Comparison of ENCODE assay signal across 7 mouse cellular contexts in the genomic region with DNA sequence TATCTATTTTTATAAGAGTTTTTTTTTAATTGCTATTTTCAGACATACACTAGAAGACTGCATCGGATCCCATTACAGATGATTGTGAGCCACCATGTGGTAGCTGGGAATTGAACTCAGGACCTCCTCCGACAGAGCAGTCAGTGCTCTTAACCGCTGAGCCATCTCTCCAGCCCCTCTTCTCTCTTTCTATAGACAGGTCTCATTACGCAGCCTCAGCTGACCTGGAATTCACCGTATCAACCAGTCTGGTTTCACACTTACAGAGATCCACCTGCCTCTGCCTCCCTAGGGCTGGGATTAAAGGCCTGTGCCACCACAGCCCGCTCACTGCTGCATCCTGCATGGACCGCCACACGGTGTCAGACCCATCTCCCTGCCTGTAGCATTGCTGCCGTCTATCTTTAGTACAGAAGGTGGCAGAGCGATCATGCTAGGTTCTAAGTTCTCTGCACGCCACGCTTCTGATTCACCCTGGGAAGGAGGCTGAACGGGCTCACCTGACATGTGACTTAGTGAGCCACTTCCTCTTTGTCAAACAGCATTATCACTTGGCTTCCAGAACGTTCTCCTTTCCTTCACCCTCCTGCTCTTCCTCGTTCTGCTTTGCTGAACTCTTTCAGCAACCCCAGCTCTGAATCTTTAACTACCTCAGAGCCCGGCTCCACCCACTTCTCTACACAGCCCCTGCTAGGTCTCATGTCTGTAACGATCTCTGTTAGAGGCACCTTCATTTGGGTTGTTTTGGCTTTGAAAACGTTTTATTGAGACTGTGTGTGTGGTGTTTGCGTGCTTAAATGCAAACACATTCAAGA. TPM values are rescaled to one million over a fixed set of nuclear protein-coding genes. Genes with fewer than 3 reads are reported as not detected.
A peak's percentile ranks its signal among the peaks of the same experiment; 100 is the strongest.
DNase-seq lines count a peak whose midpoint lies in the region; ATAC-seq lines count a peak whose summit lies in the region.

No protein-coding gene starts in this region.

- H3K4me3 ChIP-seq in hindbrain, embryonic 11.5 days (ENCODE audit: low read depth, low read length) = no peak overlapping the region

- H3K27ac ChIP-seq in hindbrain, embryonic 11.5 days (ENCODE audit: low read depth, low read length) = no peak overlapping the region

- 82% methylated on average over 19 of the region's 19 CpGs for WGBS in hindbrain, embryonic 11.5 days

- ATAC-seq in inflammation-experienced regulatory T-cells, adult 6 months = peak; percentile 91
- no peak for ATAC-seq in hindbrain, embryonic 11.5 days (ENCODE audit: low FRiP score)

- intact Hi-C loops in gastrocnemius, postnatal 36 days (cut with DNase I) = no loop called here

- H3K4me2 ChIP-seq in hindbrain, embryonic 11.5 days (replicated peaks; ENCODE audit: low read depth, low read length) = no peak overlapping the region

- peak; percentile 88 for DNase-seq in T-cell, adult 2 months (ENCODE audit: low spot score)
- peak; percentile 44 to 47 for DNase-seq in lung, adult 18-20 months
- peak; percentile 53 to 74 for DNase-seq in spleen, postnatal 4 days (ENCODE audit: low spot score in 2 of 2)
- DNase-seq in hindbrain, embryonic 11.5 days (ENCODE audit: low spot score) = no peak
- no peak for DNase-seq in gastrocnemius, adult 8-10 months (ENCODE audit: low spot score in 2 of 2)
- no peak for DNase-seq in gastrocnemius, postnatal 36 days

- no peaks in the 10 kb centered on the region for H3K36me3 ChIP-seq in hindbrain, embryonic 11.5 days (ENCODE audit: control insufficient read depth, insufficient read depth, low read length)

- H3K9ac ChIP-seq in hindbrain, embryonic 11.5 days (ENCODE audit: low read depth, low read length) = no peak overlapping the region

- no peaks in the 10 kb centered on the region for H3K9me3 ChIP-seq in hindbrain, embryonic 11.5 days (ENCODE audit: control insufficient read depth, low read length)

- H3K4me1 ChIP-seq in hindbrain, embryonic 11.5 days (replicated peaks; ENCODE audit: control insufficient read depth, insufficient read depth, low read length) = no peaks in the 10 kb centered on the region

- H3K27me3 ChIP-seq in hindbrain, embryonic 11.5 days (ENCODE audit: control insufficient read depth, insufficient read depth, low read length) = no peaks in the 10 kb centered on the region

RNA-seq across cellular contexts. Expression of a gene that starts 1.3 kb away (rescaled TPM):
- 1 to 10 TPM; 1.9 to 3.9 (median 2.6) TPM for polyA plus RNA-seq in inflammation-experienced regulatory T-cells, adult 6 months (2017; shearing (Covaris generic))
- 0.25 and 0.39 TPM in 2 replicates for polyA plus RNA-seq in hindbrain, embryonic 11.5 days (2014; fragmentation: Nextera tagmentation; extraction: Ambion mirVana)
- total RNA-seq in gastrocnemius, adult 8-10 months (2022) = not detected
- total RNA-seq in gastrocnemius, postnatal 36 days (2021) = under 1 TPM in 1 of 2 experiments, not detected in 1; 0.59 TPM

RNA-seq across cellular contexts. Expression of a gene that starts 20.2 kb away (rescaled TPM):
- 10 to 100 TPM; 33.3 to 49.6 (median 36.0) TPM for polyA plus RNA-seq in inflammation-experienced regulatory T-cells, adult 6 months (2017; shearing (Covaris generic))
- polyA plus RNA-seq in hindbrain, embryonic 11.5 days (2014; fragmentation: Nextera tagmentation; extraction: Ambion mirVana) = 48.1 and 57.4 TPM in 2 replicates
- total RNA-seq in gastrocnemius, adult 8-10 months (2022) = 10 to 100 TPM; 16.9 to 29.0 (median 26.0) TPM
- 10 to 100 TPM; 19.2 to 23.1 TPM for total RNA-seq in gastrocnemius, postnatal 36 days (2021)

RNA-seq across cellular contexts. Expression of a gene that starts 25.0 kb away (rescaled TPM):
- 10 to 100 TPM in 2 of 3 experiments, 1 to 10 TPM in 1; 8.4 to 15.2 (median 12.1) TPM for polyA plus RNA-seq in inflammation-experienced regulatory T-cells, adult 6 months (2017; shearing (Covaris generic))
- polyA plus RNA-seq in hindbrain, embryonic 11.5 days (2014; fragmentation: Nextera tagmentation; extraction: Ambion mirVana) = 0.92 and 1.5 TPM in 2 replicates
- total RNA-seq in gastrocnemius, adult 8-10 months (2022) = 1 to 10 TPM in 2 of 4 experiments, under 1 TPM in 2; 0.19 to 1.6 (median 0.86) TPM
- 1 to 10 TPM; 1.2 to 2.7 TPM for total RNA-seq in gastrocnemius, postnatal 36 days (2021)

RNA-seq across cellular contexts. Expression of a gene that starts 49.1 kb away (rescaled TPM):
- polyA plus RNA-seq in inflammation-experienced regulatory T-cells, adult 6 months (2017; shearing (Covaris generic)) = under 1 TPM in 1 of 3 experiments, not detected in 2; 0.17 TPM
- polyA plus RNA-seq in hindbrain, embryonic 11.5 days (2014; fragmentation: Nextera tagmentation; extraction: Ambion mirVana) = 0.04 TPM in 1 of 2 replicates, not detected in the other
- not detected for total RNA-seq in gastrocnemius, adult 8-10 months (2022)
- total RNA-seq in gastrocnemius, postnatal 36 days (2021) = not detected

Comparison
In these comparisons a context has a peak if more than half of its experiments do, and no peak if none do; other contexts are left out.
1. DNase-seq: peak in T-cell, adult 2 months (single experiment), lung, adult 18-20 months (2 of 2) and spleen, postnatal 4 days (2 of 2); none in hindbrain, embryonic 11.5 days (single experiment), gastrocnemius, adult 8-10 months (0 of 2) and gastrocnemius, postnatal 36 days (0 of 2).